Mouse (Mus musculus) midbrain, embryonic 10.5 days (tissue): Measurements from ENCODE around the gene Kif22. TPM values are rescaled to one million over a fixed set of nuclear protein-coding genes. Genes with fewer than 3 reads are reported as not detected.

Experiments
- DNase-seq: peaks from one replicate; pipeline ENCODE4 v3.0.0-alpha.2; 2017; ENCODE audit warnings: low spot score
- H3K27ac ChIP-seq: fragments of 300-500 bp; sonication (generic); replicated peaks from 2 replicates; pipeline ENCODE4 v1.5.1; 2016; ENCODE audit warnings: mild to moderate bottlenecking
- H3K27me3 ChIP-seq: fragments of 300-500 bp; sonication (generic); 2 replicates; pipeline ENCODE4 v1.6.1; 2016; ENCODE audit warnings: low read depth, mild to moderate bottlenecking; ENCODE audit not compliant: poor library complexity, severe bottlenecking
- H3K36me3 ChIP-seq: fragments of 300-500 bp; sonication (generic); 2 replicates; pipeline ENCODE4 v1.6.1; 2016; ENCODE audit warnings: mild to moderate bottlenecking, moderate library complexity
- H3K4me1 ChIP-seq: fragments of 300-500 bp; sonication (generic); 2 replicates; pipeline ENCODE4 v1.6.1; 2016
- H3K4me3 ChIP-seq: fragments of 300-500 bp; sonication (generic); 2 replicates; pipeline ENCODE4 v1.5.1; 2016; ENCODE audit warnings: mild to moderate bottlenecking, moderate library complexity
- H3K9me3 ChIP-seq: fragments of 300-500 bp; sonication (generic); replicated peaks from 2 replicates; pipeline ENCODE4 v1.6.1; 2016; ENCODE audit warnings: mild to moderate bottlenecking
- WGBS: fragments of 180-500 bp; shearing (Covaris S2); methylation state at CpG from one replicate; pipeline ENCODE4 v1.1.7; 2016; 5-methylcytosine and 5-hydroxymethylcytosine counted together
- polyA plus RNA-seq: library from polyadenylated mRNA; unstranded; fragments of >200 nt; fragmentation: Nextera tagmentation; extraction: Ambion mirVana; gene quantifications from 2 replicates; pipeline ENCODE4 v1.2.1, GENCODE M21; 2016

Kif22 gene
- polyA plus RNA-seq, 1 experiment from 2014 or later, result 222 TPM

DNA sequence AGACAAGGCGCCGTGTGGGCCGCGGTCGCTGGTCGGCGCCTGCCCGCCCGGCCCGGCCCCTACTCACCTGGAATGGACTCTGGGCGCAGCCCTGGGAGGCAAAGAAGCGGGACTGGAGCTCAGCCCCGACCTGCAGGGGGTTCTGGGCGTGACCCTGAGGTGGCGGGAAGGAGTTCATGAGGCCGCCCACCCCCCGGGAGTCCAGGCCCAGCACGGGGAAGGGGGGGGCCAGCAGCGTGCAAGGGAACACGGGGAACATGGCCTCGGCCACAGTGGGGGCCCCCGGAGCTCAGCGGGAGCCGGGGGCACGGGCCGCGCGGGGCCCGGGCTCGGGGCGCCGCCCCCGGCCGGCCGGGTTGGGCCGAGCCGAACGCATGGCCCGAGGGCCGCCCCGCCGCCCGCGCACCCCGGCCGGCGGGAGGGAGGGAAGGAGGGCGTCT lies 16.1 kb downstream of the Kif22 start:
- Histone ChIP-seq H3K36me3 (peaks cover 79% of the 10 kb centered on the region), H3K4me3 (peak overlapping the region; percentile 88), H3K27ac (peak overlapping the region; percentile 100), H3K9me3 (no peaks in the 10 kb centered on the region), H3K27me3 (no peaks in the 10 kb centered on the region), H3K4me1 (peaks cover 55% of the 10 kb centered on the region)
- 3% methylated on average over 40 of the region's 48 CpGs for WGBS
- DNase-seq, result peak; percentile 83

DNA sequence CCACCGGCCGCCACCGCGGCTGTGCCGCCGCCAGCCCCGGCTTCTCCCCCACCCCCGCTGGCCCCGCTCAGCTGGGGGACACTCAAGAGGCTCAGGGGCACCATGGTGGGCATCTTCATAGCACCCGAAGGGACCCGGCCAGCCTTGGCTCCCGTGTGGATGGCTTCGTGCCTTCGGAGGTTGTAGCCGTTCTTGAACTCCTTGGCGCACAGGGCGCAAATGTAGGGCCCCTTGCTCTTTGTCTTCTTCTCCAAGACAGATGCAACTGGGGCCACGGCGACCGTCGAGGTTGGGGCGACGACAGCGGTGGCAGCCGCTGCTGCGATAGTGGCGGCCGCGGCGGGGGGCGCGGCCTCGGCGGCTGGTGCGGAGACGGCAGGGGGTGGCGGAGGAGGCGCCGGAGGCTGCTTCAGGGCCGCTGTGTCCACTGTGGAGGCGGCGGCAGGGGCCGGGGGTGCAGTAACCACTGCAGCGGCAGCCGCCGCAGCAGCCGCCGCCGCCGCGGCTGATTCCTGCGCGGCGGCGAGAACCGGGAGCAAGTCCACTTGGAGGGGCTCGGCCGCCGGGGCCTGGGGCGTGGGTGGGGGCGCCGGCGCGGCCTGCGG lies 16.6 kb downstream of the Kif22 start:
- Histone ChIP-seq H3K27ac (peak overlapping the region; percentile 100), H3K36me3 (peaks cover 74% of the 10 kb centered on the region), H3K27me3 (no peaks in the 10 kb centered on the region), H3K4me1 (peaks cover 60% of the 10 kb centered on the region), H3K9me3 (no peaks in the 10 kb centered on the region), H3K4me3 (peak overlapping the region; percentile 88)
- WGBS, result under 1% methylated on average over 65 of the region's 65 CpGs
- peak; percentile 55 for DNase-seq

DNA sequence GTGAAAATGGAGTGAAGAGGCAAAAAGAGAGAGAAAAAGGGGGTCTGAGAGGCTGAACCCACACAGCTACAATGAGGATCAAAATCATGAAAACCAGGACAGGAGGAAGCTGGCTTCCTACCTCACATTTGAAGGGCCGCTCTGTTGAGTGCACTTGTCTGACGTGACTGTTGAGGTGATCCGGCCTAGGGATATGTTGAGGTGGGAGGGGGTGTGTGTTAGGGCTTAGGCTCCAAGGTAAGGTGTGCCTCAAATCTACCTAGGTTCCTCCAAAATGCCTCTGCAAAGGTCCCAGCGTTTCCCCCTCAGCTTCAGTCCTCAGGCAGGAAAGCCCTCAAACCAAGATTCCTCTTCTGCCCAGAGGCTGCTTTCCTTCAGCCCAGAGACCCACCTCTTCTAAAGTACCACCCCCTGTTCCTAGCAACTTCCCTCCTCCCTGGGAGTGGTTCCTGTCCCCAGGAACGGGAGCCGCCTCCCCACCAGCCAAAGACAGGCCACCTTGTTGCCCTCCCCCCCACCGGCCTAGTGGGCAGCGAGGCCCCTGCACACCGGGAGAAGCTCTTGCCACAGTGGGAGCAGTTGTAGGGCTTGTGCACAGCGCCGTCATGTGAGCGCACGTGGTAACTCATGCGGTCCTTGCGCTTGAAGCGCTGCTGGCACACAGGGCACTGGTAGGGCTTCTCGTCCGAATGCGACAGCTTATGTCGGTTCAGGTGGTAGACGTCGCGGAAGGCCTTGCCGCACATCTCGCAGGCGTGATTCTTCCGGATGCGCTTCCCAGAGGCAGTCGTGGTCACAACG lies 17.3 kb downstream of the Kif22 start:
- Histone ChIP-seq H3K9me3 (no peaks in the 10 kb centered on the region), H3K27ac (peak overlapping the region; percentile 100), H3K4me1 (peaks cover 67% of the 10 kb centered on the region), H3K27me3 (no peaks in the 10 kb centered on the region), H3K36me3 (peaks cover 67% of the 10 kb centered on the region), H3K4me3 (peak overlapping the region; percentile 88)
- under 1% methylated on average over 30 of the region's 30 CpGs for WGBS
- peak; percentile 76 for DNase-seq

DNA sequence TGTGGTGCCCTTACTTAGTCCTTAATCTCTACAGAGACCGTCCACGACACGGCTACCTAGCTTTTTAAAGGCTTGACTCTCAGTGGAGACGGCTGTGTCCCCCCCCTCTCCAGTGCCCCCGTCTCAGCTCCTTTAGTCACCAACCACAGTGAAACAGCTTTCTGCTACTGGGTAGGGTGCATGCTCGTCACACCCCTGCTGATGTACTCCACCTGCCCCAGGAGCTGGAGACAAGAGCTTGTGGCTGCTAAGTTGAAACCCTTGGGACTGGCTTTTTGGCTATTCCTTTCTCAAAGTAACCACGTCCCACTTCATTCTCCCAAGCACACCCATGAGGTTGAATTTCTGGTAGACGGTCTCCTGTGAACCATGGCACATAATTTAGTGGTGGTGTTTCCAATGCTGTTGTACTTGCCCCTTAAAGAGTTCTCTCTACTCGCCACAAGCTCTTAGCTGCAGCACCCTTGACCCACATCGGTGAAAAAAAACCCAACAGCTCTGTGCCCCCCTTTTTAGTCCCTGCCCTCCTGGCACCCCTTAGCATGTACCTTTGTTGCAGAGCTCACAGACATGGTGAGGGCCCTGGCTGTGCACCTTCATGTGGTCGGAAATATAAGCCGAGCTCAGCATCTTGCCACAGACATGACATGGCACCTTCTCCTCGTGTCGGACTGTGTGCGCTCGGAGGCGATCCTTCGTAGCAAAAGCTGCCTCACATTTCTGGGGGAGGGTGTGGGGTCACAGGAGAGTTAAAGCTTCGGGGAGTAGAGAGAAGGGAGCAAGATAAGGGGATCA lies 18.2 kb downstream of the Kif22 start:
- H3K36me3 ChIP-seq, result peaks cover 58% of the 10 kb centered on the region

DNA sequence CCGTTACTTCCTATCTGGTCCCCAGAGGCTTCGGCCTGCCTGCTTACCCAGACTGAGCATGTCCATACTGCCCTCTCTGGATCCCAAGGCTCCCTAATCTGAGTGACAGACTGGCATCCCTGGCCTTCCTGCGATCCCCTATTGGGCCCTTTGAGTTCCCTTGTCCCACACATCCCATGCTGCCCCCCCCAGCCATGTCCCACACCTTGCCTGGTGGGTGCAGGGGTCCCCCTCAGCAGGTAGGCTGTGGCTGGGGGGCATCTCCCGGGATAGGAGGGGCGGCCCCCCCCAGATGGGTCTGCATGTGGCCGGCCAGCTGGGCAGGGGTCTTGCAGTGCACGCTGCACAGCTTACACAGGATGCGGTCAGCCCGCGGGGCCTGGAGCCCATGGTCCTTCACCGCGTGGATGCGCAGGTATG lies 19.0 kb downstream of the Kif22 start:
- peak overlapping the region; percentile 100 for H3K27ac ChIP-seq
- no peaks in the 10 kb centered on the region for H3K27me3 ChIP-seq
- peaks cover 82% of the 10 kb centered on the region for H3K4me1 ChIP-seq
- WGBS, result 81% methylated on average over 13 of the region's 13 CpGs
- H3K9me3 ChIP-seq, result no peaks in the 10 kb centered on the region
- H3K36me3 ChIP-seq, result peaks cover 50% of the 10 kb centered on the region
- peak overlapping the region; percentile 88 for H3K4me3 ChIP-seq
- DNase-seq, result no peak

More for the DNA sequence above, 18.2 kb downstream of the Kif22 start:
- Histone ChIP-seq H3K9me3 (no peaks in the 10 kb centered on the region), H3K27me3 (no peaks in the 10 kb centered on the region), H3K4me3 (peak overlapping the region; percentile 88), H3K27ac (peak overlapping the region; percentile 100), H3K4me1 (peaks cover 76% of the 10 kb centered on the region)
- no peak for DNase-seq
- 38% methylated on average over 19 of the region's 19 CpGs for WGBS

DNA sequence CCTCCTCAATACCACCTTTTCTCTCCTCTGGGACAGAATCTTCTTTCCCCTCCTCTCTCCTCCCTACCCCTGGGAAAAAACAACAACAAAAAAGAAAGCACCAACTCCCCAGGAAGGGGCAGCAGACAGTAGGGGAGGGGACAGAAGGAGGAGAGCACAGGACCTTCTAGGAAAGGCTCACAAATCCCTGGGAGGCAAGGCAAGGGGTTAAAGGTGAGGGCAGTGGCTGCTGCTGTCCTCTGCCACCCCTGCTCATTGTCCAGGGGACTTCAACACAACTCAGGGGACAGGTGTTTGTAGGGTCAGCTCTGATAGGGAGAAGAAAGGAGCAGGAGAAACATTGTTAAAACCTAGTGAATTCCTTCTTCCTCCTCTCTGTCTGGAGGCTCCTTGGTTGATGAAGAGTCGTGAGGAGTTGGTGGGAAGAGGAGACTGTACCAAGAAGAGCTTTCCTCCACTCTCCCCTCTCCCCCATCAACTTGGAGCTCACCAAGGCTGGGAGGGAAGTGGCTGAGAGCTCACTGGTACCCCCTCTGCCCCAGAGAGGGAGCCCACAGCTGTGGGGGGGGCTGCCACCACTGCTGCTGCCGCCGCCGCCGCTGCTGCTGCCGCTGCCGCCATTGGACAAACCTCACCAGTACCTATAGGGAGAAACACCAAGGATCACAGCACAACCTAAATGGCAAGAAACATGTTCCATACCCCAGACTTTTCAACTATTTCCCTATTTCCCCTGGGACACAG lies 19.6 kb downstream of the Kif22 start:
- Histone ChIP-seq H3K27me3 (no peaks in the 10 kb centered on the region), H3K9me3 (no peaks in the 10 kb centered on the region), H3K36me3 (peaks cover 44% of the 10 kb centered on the region), H3K27ac (peak overlapping the region; percentile 100), H3K4me3 (peak overlapping the region; percentile 88), H3K4me1 (peaks cover 82% of the 10 kb centered on the region)
- 72% methylated on average over 7 of the region's 7 CpGs for WGBS
- DNase-seq, result no peak

DNA sequence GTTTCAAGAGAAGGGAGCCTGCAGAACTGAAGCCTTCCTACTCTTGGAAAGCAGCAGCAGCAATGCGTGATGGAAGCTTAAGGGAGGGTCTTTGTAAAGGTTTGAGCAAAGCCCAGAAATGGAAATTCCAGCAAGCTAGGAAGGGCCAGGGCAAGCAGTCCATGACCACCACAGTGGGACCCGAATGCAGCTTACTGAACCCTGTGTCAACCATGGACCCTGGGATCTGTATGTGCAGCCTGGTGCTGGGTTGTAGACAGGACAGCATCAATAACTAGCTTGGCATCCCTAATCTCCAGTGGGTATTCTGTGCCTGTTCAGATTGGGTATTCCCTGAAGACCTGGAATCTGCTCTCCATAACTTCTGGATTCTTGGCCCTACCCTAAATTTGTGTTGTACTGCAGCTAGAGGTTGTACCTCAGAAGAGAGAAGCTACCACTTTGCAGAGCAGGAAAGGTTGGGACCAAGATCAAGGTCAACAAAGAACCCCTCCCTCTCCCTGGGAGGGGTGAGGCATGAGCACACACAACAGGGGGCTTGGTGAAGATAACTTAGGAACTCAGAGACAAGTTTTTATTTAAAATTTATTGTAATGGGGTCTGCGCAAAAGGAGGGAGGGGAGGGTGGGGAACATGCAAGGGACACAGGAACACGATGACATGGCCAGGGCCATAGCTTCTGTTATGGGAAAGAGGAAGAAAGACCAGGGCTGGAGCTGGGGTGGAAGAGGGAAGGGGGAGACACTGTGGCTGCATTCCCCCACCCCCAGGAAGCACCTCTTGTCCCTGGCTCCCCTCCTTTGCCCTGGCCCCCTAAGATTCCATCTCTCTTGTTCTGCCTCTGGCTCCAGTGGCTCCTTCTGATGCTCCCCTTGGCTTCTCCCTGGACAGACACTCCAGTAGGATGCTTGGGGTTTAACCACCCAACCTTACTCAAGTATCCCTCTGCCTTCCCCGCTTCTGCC lies 20.4 kb downstream of the Kif22 start:
- H3K9me3 ChIP-seq, result no peaks in the 10 kb centered on the region
- DNase-seq, result peak; percentile 56
- WGBS, result 49% methylated on average over 5 of the region's 5 CpGs
- H3K27me3 ChIP-seq, result no peaks in the 10 kb centered on the region
- peaks cover 42% of the 10 kb centered on the region for H3K36me3 ChIP-seq
- H3K27ac ChIP-seq, result peak overlapping the region; percentile 92
- H3K4me3 ChIP-seq, result peak overlapping the region; percentile 88
- H3K4me1 ChIP-seq, result peaks cover 88% of the 10 kb centered on the region

DNA sequence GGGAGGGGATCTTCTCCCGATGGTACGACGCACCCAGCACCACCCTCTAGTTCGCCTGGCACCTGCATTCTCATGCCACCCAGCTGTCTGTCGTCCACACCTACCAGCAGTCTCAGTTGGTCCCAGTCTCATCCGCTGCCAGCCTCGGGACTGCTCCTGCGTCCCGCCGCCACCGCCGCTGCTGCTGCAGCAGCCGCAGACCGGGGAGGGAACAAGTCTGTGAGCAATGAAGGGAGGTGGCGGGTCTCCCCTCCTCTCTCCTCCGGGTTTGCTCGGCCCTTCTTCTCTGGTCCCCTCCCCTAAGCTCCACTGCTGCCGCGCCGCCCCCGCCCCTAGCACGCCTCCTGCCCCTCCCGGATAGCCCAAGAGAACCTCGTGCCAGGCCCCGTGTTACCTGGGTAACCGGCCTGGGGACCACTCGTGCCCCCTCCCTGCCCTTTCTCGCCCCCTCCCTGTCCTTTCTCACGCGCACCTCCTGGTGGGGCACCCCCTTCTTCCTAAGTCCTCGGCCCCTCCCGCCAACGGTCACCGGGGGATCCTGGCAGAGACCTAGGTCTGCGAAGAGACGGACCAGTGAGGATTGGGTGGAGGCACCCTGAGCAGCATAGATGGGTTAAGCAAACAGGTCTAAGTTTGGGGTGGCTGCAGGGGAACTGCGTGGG lies 21.2 kb downstream of the Kif22 start, which contains the start of the genes Gm42742 and Prrt2:
TSS of gene Gm42742 (minus strand) at position 197 of the 662 bp plus-strand sequence.
TSS of gene Prrt2 (minus strand) at position 311 of the 662 bp plus-strand sequence.
- Histone ChIP-seq H3K36me3 (peaks cover 42% of the 10 kb centered on the region), H3K4me3 (peak within 1 kb of the TSS; percentile 88), H3K4me1 (peaks cover 96% of the 10 kb centered on the region), H3K27ac (peak within 1 kb of the TSS; percentile 92), H3K27me3 (no peaks in the 10 kb centered on the region), H3K9me3 (no peaks in the 10 kb centered on the region)
- DNase-seq, result peak; percentile 74
- WGBS, result 1% methylated on average over 35 of the region's 37 CpGs

DNA sequence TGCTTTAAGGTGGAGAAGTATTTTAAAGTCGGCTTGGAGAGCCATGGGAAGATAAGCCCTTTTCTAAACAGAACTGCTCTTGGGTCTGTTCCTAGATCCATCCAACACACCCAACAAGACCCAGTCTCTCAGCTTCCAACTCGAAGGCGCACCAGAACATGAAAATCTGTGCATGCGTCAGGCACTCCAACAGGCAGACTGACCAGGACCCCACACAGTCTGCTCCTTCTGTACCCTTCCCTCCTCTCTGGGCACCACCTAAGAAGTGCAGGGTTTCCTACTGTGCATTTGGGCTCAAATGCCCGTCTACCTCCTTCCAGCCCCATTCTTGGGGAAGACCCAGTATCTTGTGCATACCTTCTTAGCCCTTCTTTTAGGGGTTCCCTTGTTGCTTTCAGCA lies 21.8 kb downstream of the Kif22 start:
- H3K4me1 ChIP-seq, result peaks cover 99% of the 10 kb centered on the region

DNA sequence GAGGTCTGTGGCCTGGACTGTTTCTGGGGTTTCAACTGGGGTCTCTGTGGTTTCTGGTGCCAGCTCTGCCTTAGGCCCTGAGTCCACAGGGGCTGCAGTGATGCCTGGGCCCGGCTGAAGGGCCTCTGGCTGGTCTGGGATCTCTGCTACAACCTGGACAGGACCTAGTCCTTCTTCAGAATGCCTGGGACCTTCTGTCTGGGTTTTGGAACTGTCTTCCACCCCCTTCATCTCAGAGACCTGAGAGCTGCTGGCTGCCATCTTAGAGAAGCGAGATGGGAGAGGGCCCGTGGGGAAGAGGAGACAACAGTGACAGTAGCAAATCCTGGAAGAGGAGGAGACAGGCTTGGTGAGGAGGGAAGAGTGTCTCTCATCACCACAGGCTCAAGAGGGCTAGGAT lies 22.2 kb downstream of the Kif22 start:
- Histone ChIP-seq H3K4me1 (peaks cover 99% of the 10 kb centered on the region), H3K27ac (peak overlapping the region; percentile 92), H3K4me3 (peak overlapping the region; percentile 88), H3K9me3 (no peaks in the 10 kb centered on the region), H3K36me3 (peaks cover 45% of the 10 kb centered on the region), H3K27me3 (no peaks in the 10 kb centered on the region)
- DNase-seq, result no peak
- WGBS, result 58% methylated on average over 3 of the region's 3 CpGs

More for the DNA sequence above, 21.8 kb downstream of the Kif22 start:
- Histone ChIP-seq H3K36me3 (peaks cover 45% of the 10 kb centered on the region), H3K27me3 (no peaks in the 10 kb centered on the region), H3K27ac (peak overlapping the region; percentile 92), H3K4me3 (peak overlapping the region; percentile 88), H3K9me3 (no peaks in the 10 kb centered on the region)
- DNase-seq, result no peak
- WGBS, result 34% methylated on average over 5 of the region's 5 CpGs
